Mouse (Mus musculus) heart, embryonic 15.5 days (tissue): ENCODE results near the gene Prkaa2. TPM values are rescaled to one million over a fixed set of nuclear protein-coding genes. Genes with fewer than 3 reads are reported as not detected.

Source experiments
- ATAC-seq: fragments of 200-750 bp; cut with Nextera tagmentation; replicated peaks from 2 replicates; pipeline ENCODE4 v1.8.0; 2017; ENCODE audit warnings: low read depth, moderate TSS enrichment; ENCODE audit not compliant: insufficient number of reproducible peaks, insufficient read depth, low FRiP score
- H3K27ac ChIP-seq: fragments of 300-500 bp; sonication (generic); 2 replicates; pipeline ENCODE4 v1.5.1; 2015; ENCODE audit warnings: mild to moderate bottlenecking, inconsistent platforms
- H3K27me3 ChIP-seq: fragments of 300-500 bp; sonication (generic); 2 replicates; pipeline ENCODE4 v1.6.1; 2015; ENCODE audit warnings: inconsistent platforms
- H3K36me3 ChIP-seq: fragments of 300-500 bp; sonication (generic); 2 replicates; pipeline ENCODE4 v1.6.1; 2015; ENCODE audit warnings: mild to moderate bottlenecking, inconsistent platforms
- H3K4me1 ChIP-seq: fragments of 300-500 bp; sonication (generic); replicated peaks from 2 replicates; pipeline ENCODE4 v1.6.1; 2015; ENCODE audit warnings: inconsistent platforms
- H3K4me2 ChIP-seq: fragments of 300-500 bp; sonication (generic); 2 replicates; pipeline ENCODE4 v1.6.1; 2015; ENCODE audit warnings: inconsistent platforms, mild to moderate bottlenecking, moderate library complexity
- H3K4me3 ChIP-seq: fragments of 300-500 bp; sonication (generic); 2 replicates; pipeline ENCODE4 v1.5.1; 2015; ENCODE audit warnings: mild to moderate bottlenecking, inconsistent platforms
- H3K9ac ChIP-seq: fragments of 300-500 bp; sonication (generic); 2 replicates; pipeline ENCODE4 v1.6.1; 2015; ENCODE audit warnings: mild to moderate bottlenecking, inconsistent platforms
- H3K9me3 ChIP-seq: fragments of 300-500 bp; sonication (generic); replicated peaks from 2 replicates; pipeline ENCODE4 v1.6.1; 2016; ENCODE audit warnings: inconsistent platforms
- WGBS: fragments of 180-500 bp; shearing (Covaris S2); methylation state at CpG from one replicate; pipeline ENCODE4 v1.1.7; 2015; ENCODE audit warnings: mixed read lengths; 5-methylcytosine and 5-hydroxymethylcytosine counted together
- polyA plus RNA-seq: library from polyadenylated mRNA; unstranded; fragments of >200 nt; fragmentation: Nextera tagmentation; extraction: Ambion mirVana; gene quantifications from 2 replicates; pipeline ENCODE4 v1.2.1, GENCODE M21; 2015

The Prkaa2 gene
- polyA plus RNA-seq, 1 experiment from 2014 or later, result 46.6 TPM

- ATAC-seq, result no peak
- Histone ChIP-seq H3K27me3 (no peaks in the 10 kb centered on the region), H3K27ac (peak overlapping the region; percentile 94), H3K36me3 (no peaks in the 10 kb centered on the region), H3K4me2 (peak overlapping the region; percentile 79), H3K9me3 (no peaks in the 10 kb centered on the region), H3K9ac (peak overlapping the region; percentile 73), H3K4me1 (peaks cover 18% of the 10 kb centered on the region), H3K4me3 (peak overlapping the region; percentile 64)
- WGBS, result 39% methylated on average over 12 of the region's 12 CpGs
Observed at GRCm38 (mm10) chr4:105107943-105108640, 1.6 kb downstream of the Prkaa2 start.

GRCm38 (mm10) chr4:105104099-105104872 lies 5.4 kb downstream of the Prkaa2 start:
- Histone ChIP-seq H3K9ac (no peak overlapping the region), H3K27me3 (no peaks in the 10 kb centered on the region), H3K9me3 (no peaks in the 10 kb centered on the region), H3K36me3 (no peaks in the 10 kb centered on the region), H3K4me1 (peaks cover 17% of the 10 kb centered on the region), H3K4me3 (no peak overlapping the region), H3K4me2 (no peak overlapping the region), H3K27ac (peak overlapping the region; percentile 54; the same call in 1 of the 2 replicates)
- WGBS, result 71% methylated on average over 6 of the region's 6 CpGs
- no peak for ATAC-seq

GRCm38 (mm10) chr4:105101337-105101688 lies 8.4 kb downstream of the Prkaa2 start:
- Histone ChIP-seq H3K27ac (peak overlapping the region; percentile 94), H3K4me3 (no peak overlapping the region), H3K36me3 (no peaks in the 10 kb centered on the region), H3K4me1 (peaks cover 37% of the 10 kb centered on the region), H3K4me2 (peak overlapping the region; percentile 44; the same call in 1 of the 2 replicates), H3K9ac (no peak overlapping the region), H3K9me3 (no peaks in the 10 kb centered on the region), H3K27me3 (no peaks in the 10 kb centered on the region)
- peak; percentile 94 for ATAC-seq
- WGBS, result 22% methylated on average over 4 of the region's 4 CpGs

- peak; percentile 88 for ATAC-seq
- peaks cover 40% of the 10 kb centered on the region for H3K4me1 ChIP-seq
- H3K36me3 ChIP-seq, result no peaks in the 10 kb centered on the region
- H3K9me3 ChIP-seq, result no peaks in the 10 kb centered on the region
- no peak overlapping the region for H3K9ac ChIP-seq
- WGBS, result 15% methylated on average over 5 of the region's 5 CpGs
- H3K27ac ChIP-seq, result peak overlapping the region; percentile 94
- H3K27me3 ChIP-seq, result no peaks in the 10 kb centered on the region
- H3K4me3 ChIP-seq, result no peak overlapping the region
- peak overlapping the region; percentile 44 for H3K4me2 ChIP-seq
Observed at GRCm38 (mm10) chr4:105100508-105101336, 9.0 kb downstream of the Prkaa2 start.

- 86% methylated on average over 7 of the region's 7 CpGs for WGBS
Observed at GRCm38 (mm10) chr4:105098660-105099059, 11.0 kb downstream of the Prkaa2 start.

GRCm38 (mm10) chr4:105098158-105098557 lies 11.5 kb downstream of the Prkaa2 start:
- no peaks in the 10 kb centered on the region for H3K9me3 ChIP-seq
- H3K27ac ChIP-seq, result peak overlapping the region; percentile 84
- no peaks in the 10 kb centered on the region for H3K27me3 ChIP-seq
- peaks cover 55% of the 10 kb centered on the region for H3K4me1 ChIP-seq
- 61% methylated on average over 8 of the region's 8 CpGs for WGBS
- no peak for ATAC-seq
- no peaks in the 10 kb centered on the region for H3K36me3 ChIP-seq
- no peak overlapping the region for H3K4me2 ChIP-seq
- no peak overlapping the region for H3K4me3 ChIP-seq
- no peak overlapping the region for H3K9ac ChIP-seq

More at GRCm38 (mm10) chr4:105098660-105099059, 11.0 kb downstream of the Prkaa2 start:
- Histone ChIP-seq H3K4me3 (no peak overlapping the region), H3K4me1 (peaks cover 50% of the 10 kb centered on the region), H3K4me2 (no peak overlapping the region), H3K9ac (no peak overlapping the region), H3K27me3 (no peaks in the 10 kb centered on the region), H3K36me3 (no peaks in the 10 kb centered on the region), H3K27ac (peak overlapping the region; percentile 84), H3K9me3 (no peaks in the 10 kb centered on the region)
- no peak for ATAC-seq

- Histone ChIP-seq H3K4me1 (peaks cover 57% of the 10 kb centered on the region), H3K9me3 (no peaks in the 10 kb centered on the region), H3K4me3 (no peak overlapping the region), H3K27ac (peak overlapping the region; percentile 91), H3K4me2 (peak overlapping the region; percentile 48), H3K9ac (peak overlapping the region; percentile 9; the same call in 1 of the 2 replicates), H3K27me3 (no peaks in the 10 kb centered on the region), H3K36me3 (no peaks in the 10 kb centered on the region)
- 23% methylated on average over 5 of the region's 5 CpGs for WGBS
- ATAC-seq, result peak; percentile 75
Observed at GRCm38 (mm10) chr4:105095316-105095715, 14.4 kb downstream of the Prkaa2 start.

- 56% methylated on average over 1 of the region's 1 CpGs for WGBS
- H3K9ac ChIP-seq, result no peak overlapping the region
Observed at GRCm38 (mm10) chr4:105093951-105094350, 15.7 kb downstream of the Prkaa2 start.

GRCm38 (mm10) chr4:105090417-105090816 lies 19.3 kb downstream of the Prkaa2 start:
- Histone ChIP-seq H3K27ac (peak overlapping the region; percentile 62), H3K4me3 (no peak overlapping the region), H3K9me3 (no peaks in the 10 kb centered on the region), H3K36me3 (no peaks in the 10 kb centered on the region), H3K4me1 (peaks cover 39% of the 10 kb centered on the region), H3K4me2 (no peak overlapping the region), H3K27me3 (no peaks in the 10 kb centered on the region), H3K9ac (no peak overlapping the region)
- no peak for ATAC-seq
- WGBS, result 54% methylated on average over 5 of the region's 5 CpGs

More at GRCm38 (mm10) chr4:105093951-105094350, 15.7 kb downstream of the Prkaa2 start:
- H3K27me3 ChIP-seq, result no peaks in the 10 kb centered on the region
- peak overlapping the region; percentile 91 for H3K27ac ChIP-seq
- no peaks in the 10 kb centered on the region for H3K36me3 ChIP-seq
- no peak overlapping the region for H3K4me3 ChIP-seq
- H3K4me1 ChIP-seq, result peaks cover 62% of the 10 kb centered on the region
- H3K9me3 ChIP-seq, result no peaks in the 10 kb centered on the region
- peak overlapping the region; percentile 4; the same call in 1 of the 2 replicates for H3K4me2 ChIP-seq
- ATAC-seq, result no peak

GRCm38 (mm10) chr4:105089386-105089785 lies 20.3 kb downstream of the Prkaa2 start:
- H3K4me1 ChIP-seq, result peaks cover 31% of the 10 kb centered on the region
- WGBS, result 66% methylated on average over 7 of the region's 7 CpGs
- H3K36me3 ChIP-seq, result no peaks in the 10 kb centered on the region
- H3K9me3 ChIP-seq, result no peaks in the 10 kb centered on the region
- no peak overlapping the region for H3K4me2 ChIP-seq
- peak overlapping the region; percentile 47 for H3K27ac ChIP-seq
- no peak overlapping the region for H3K4me3 ChIP-seq
- H3K9ac ChIP-seq, result no peak overlapping the region
- ATAC-seq, result no peak
- H3K27me3 ChIP-seq, result no peaks in the 10 kb centered on the region

GRCm38 (mm10) chr4:105088671-105089070 lies 21.0 kb downstream of the Prkaa2 start:
- no peak for ATAC-seq

More at GRCm38 (mm10) chr4:105088671-105089070, 21.0 kb downstream of the Prkaa2 start:
- Histone ChIP-seq H3K36me3 (no peaks in the 10 kb centered on the region), H3K9ac (no peak overlapping the region), H3K4me2 (no peak overlapping the region), H3K4me3 (no peak overlapping the region), H3K27me3 (no peaks in the 10 kb centered on the region), H3K9me3 (no peaks in the 10 kb centered on the region), H3K4me1 (peaks cover 24% of the 10 kb centered on the region), H3K27ac (peak overlapping the region; percentile 47; the same call in 1 of the 2 replicates)
- 67% methylated on average over 2 of the region's 2 CpGs for WGBS
